Mouse (Mus musculus) layer of hippocampus, postnatal 36 days (tissue): ENCODE data around the gene Klhl33. TPM values are rescaled to one million over a fixed set of nuclear protein-coding genes. Genes with fewer than 3 reads are reported as not detected.
"Not testable (repeated sequence)": the region's sequence is repeated elsewhere in the genome, so short reads cannot be mapped to it uniquely, and the experiment has no call there.

ENCODE experiments used
- DNase-seq, 2 experiments: peaks; one replicate each; pipeline ENCODE4 v3.0.0; 2022
- total RNA-seq, 2 experiments: library from RNA; stranded (reverse); gene quantifications; 2 replicates each; pipeline ENCODE4 v1.2.3; 2021

Gene Klhl33
- total RNA-seq, 2 experiments from 2014 or later: 3.6 to 5.2 TPM

DNA sequence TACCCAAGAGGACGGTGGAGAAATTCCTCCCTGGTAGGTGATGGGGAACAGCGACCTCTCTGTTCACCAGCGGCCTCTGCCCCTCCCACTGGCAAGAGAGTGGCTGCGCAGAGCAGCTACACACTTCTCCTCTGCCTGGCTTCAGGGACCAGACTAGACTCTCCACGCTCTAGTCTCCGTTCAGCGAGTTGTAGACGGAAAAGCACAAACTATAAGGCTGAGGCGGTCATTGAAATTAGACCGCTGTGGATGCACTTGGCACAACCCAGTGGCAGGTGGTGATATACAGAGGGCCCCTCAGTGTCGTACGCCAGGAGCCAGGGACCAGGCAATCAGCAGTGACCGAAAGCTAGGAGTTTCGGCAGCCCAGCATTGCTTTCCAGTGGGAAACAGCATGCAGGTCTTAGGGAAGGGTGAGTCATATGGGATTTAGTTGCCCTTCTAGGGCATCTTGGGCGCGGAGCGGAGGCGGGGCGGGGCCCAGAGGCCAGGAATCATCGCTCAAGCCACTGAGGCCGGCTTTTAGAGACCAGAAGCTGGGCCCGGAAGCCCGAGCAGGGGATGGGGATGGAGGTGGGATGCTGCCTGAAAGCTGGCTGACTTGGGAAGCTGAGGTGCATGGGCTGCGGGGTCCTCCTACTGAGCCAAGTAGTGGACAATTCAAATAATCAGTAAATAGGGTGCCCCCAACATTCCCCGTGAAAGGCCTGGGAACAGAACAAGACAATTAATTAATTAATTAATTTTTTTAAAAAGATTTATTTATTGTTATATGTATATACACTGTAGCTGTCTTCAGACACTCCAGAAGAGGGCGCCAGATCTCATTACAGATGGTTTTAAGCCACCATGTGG, 6.9 kb upstream of the Klhl33 start:
- DNase-seq: no peak

DNA sequence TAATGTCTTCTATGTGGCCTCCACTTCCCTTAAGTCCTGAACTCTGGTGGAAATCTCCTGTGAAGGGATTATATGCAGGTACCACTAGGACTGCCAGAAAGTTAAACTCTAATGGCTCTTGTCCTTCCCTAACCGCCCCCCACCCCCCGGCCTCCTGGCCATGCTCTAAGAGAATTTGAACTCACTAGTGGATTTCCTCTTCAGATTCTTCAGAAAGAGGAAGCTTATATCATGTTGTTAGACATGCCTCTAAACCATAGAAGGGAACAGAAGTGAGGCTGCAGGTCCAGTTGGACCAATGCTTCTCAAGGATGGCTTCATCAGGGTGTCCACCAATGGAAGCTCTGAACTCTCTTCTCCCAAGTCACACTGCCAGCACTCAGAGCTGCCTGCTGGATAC, 685 bp upstream of the Klhl33 start:
- not testable (repeated sequence) for DNase-seq

DNA sequence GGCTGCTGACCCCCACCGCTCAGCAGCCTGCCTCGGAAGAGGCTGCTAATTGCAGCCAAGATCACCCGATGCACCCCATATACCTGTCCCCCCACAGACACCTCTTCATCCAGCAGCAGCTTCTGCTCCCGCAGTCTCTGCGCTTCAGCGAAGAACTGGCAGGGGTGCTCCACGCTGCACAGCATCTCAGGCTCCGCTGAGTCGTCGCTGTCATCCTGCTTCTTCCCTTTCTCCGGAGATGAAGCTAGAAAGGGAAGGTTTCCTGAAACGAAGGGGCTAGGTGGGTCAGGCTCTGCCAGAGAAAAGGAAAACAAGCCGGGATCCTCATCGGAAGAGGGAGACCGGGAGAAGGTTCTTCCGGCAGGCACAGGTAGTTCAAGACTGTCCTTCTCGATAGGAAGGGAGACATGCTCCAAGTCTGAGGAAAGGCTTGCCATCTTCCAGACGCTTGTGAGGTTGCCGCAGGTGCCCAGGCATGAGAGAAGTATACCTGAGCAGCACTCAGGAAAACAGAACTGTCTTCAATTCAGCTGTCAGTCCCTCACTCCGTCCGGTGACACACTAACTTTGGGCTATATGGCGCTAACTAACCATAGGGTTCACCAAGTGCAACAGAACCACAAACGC, 447 bp downstream of the Klhl33 start:
- peak; percentile 30 to 34 for DNase-seq

DNA sequence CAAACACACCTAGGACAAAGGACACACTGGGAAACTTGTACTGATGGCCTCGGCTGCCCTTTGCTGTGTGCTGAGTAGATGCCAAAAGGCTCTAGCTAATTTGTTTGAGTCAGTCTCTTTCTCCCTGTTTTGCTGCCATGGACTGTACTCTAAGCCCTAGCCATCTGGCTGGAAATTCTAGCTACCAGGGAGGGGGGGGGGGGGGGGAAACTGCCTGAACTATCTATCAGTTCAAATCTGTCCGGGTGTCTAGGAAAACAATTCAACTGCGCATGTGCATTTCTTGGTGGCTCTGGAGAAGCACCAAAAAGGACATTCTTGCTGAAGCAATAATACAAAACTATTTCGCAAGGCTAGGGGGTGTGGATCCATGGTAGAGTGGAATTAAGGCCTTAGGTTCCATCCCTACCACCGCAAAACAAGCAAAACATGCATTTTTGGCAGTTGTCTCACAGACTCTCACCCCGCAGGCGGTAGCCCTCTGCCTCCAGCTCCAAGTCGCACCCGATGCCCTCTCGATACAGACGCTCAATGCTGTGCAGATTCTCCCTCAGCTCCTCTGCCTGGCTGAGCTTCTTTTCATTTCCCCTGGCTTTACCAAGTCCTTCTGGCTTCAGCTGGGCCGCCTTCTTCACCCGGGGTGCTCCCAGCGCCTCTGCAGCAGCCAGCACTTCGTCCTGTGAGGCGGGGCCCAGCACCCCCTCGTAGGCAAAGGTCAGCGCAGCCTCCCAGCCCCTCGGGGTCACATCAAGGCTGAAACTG, 1.1 kb downstream of the Klhl33 start:
- DNase-seq: peak; percentile 40 to 44

DNA sequence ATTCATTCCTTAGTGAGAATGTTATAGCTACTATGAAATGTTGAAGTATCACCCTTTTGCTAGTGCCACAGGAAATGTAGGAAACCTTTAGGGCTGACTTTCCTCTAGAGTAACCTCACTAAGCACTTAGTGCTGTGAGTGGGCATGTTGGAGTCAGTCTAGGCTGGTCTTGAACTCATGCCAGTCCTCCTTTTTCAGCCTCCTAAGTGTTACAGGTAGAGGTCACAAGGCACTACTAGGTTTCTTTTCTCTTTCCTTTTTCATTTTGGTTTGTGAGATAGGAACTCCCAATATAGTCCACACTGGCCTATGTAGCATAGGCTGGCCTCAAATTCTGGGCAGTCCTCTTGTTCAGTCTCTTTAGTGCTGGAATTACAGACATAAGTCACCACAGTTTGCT, 1.9 kb downstream of the Klhl33 start:
- DNase-seq: no peak

DNA sequence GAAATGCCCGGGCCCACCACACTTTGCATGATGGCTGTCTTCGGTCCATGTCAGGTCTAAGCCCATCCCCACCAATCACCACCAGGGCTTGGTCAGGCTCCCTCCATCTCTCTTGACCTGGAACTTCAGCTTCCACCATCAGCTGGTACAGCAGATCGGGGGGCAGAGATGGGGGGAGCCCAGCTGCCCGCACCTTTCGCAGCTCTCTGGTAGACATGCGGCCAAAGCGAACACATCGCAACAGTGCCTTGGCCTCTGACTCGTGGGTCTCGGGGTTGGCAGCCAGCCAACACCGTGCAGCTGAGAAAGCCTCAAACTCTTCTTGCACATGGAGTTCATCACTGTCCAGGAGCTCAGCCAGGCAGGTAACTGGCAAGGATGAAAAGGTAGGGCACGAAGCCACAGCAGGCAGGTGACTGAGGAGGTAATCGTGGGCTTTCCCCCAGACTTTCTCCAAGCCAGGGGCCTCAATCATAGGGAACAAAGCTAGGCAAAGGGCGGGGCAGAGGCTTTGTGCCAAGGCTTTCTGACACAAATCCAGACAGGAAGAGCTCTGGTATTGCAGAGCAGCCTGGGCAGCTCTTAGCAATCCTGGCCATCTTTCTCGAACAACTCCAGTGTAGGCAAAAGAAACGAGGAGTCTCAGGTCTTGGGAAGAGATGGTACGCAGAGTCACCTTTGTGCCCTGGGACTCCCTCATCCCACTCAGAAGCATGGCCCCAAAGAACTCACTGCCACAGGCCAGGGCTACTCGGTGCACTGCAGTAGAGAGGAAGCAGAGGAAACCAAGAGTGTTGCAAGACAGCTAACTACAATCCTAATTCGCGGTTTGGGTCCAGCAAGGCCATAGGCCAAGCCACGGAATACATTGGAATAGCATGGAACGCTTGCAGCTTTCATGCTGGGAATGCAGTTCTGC, 4.5 kb downstream of the Klhl33 start:
- DNase-seq: no peak

DNA sequence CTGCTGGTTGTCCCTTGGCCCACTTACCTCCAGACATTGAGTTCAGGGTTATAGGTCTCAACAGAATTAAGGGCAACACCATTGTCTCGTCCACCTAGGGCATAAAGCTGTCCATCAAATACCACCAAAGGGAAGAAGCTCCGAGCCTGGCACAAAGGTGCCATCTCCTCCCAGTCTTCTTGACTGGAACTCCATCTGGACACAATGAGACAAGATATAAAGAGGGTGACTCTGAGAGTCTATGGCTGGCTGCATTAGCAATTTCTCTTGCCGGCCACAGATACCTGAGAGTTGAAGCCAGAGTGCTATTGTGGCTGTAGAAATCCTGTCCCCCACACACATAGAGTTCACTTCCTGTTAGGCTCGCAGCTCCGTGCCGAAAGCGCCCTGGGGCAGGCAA, 5.2 kb downstream of the Klhl33 start:
- no peak for DNase-seq

DNA sequence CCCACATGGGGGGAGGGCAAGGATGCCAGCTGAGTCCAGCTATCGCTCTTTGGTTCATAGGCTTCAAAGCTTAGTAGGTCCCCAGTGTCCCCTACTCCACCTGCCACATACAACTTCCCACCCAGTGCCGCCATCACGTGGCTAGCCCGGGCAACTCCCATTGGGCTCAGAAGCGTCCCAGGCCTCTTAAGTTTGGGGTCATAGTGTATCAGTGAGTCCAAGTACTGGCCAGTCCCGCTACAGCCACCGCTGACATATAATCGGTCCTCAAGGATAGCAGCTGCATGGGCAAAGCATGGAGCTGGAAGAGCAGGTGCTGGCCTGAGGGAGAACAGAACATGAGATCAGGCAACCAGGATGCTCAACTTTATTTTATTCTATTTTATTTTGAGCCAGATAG, 5.7 kb downstream of the Klhl33 start:
- no peak for DNase-seq

DNA sequence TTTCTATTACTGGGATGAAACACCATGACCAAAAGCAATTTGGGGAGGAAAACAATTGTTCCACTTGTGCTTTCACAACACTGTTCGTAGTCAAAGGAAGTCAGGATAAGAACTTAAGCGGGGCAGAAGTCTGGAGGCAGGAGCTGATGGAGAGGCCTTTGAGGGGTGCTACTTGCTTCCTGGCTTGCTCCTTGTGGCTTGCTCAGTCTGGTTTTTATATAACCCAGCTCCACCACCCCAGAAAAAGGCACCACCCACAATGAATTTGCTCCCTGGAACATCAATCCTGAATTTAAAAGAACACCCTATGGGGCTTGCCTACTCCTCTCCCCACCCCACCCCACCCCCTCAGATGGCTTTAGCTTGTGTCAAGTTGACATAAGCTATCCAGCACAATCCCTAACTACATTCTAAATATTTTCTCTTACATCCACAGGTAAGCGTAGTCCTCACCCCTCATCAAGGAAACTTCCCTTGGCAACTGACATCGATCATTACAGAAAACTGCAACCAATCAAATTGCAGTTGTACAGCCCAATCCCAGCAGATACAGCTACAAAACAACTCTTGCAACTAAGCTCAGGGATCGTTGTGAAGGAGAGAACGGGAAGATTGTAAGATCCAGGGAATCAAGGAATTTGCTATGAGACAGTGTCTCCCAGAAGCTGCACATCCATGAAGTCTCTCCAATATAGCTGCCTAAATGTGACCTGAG, 20.9 kb downstream of the Klhl33 start:
- DNase-seq: no peak

DNA sequence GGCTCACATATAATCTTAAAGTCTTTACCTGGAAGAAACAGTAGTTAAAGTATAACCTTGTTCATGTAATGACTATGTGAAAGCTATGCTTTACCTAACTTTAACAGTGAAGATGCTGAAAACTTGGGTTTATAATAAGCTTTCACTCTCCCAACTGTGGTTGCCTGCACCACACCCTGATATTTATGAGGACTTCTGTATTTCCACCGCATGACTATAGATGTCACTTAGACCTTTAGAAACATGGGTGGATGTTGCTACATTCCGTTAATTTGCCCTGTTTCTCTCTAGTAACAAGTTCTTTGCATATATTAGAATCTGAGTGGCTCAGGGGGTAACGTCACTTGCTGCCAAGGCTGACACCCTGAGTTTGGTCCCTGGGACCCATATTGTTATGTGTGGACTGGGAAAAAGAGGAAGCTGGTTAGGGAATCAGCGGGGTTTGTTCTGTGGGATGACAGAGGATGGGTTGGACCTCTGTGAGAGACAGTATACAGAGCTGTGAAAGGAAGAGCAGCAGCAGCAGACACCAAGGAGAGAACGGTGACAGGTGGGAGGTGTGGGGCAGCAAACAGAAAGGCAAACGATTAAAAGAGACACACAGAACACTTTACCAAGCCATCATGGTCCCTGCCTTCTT, 21.6 kb downstream of the Klhl33 start:
- DNase-seq: no peak

DNA sequence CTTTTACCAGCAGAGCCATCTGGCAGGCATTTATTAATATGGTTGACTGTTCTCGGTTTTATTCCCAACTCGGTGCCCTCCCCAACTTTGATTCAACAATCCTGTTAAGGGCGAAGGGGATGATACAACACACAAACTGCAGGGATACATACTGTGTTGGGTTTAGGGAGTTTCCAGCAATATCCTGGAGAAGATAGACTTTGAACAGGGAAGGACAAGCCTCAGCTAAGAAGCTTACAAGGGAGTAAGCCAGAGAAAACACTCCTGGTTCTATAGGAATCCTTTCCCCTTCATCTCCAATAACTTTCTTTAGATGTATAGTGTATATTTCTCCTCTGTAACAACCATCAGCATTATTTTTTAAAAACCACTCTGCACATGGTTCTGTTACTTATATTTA, 22.1 kb downstream of the Klhl33 start:
- DNase-seq: no peak

DNA sequence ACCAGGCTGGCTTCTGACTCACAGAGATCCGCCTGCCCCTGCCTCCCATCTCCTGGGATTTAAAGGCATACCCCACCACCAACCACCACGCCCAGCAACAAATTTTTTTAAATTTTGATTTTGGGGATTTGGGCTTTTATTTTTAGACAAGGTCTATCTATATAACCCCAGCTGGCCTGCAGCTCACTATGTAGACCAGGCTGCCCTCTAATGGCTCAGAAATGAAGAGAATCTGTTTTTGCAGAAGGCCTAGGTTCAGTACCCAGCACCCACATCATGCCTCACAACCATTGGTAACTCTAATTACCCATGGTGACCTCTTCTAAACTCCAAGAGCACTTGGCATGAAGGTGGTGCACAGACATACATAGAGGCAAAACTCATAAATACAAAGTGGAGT, 26.0 kb downstream of the Klhl33 start:
- no peak for DNase-seq

DNA sequence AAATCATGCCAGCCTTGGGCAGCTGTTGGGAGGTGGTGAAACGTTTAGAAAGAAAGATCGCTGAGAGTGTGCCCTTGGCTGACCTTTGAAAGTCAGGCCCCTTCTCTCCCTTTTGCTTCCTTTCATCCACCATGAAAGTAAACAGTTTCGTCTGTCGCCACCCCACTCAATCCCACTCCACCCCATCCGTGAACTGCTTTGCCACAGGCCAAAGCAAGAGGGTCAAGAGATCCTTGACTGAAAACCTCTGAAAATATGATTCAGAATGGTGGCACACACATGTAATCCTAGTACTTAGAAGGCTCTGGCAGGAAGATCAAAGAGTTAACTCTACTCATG, 26.5 kb downstream of the Klhl33 start:
- DNase-seq: no peak

DNA sequence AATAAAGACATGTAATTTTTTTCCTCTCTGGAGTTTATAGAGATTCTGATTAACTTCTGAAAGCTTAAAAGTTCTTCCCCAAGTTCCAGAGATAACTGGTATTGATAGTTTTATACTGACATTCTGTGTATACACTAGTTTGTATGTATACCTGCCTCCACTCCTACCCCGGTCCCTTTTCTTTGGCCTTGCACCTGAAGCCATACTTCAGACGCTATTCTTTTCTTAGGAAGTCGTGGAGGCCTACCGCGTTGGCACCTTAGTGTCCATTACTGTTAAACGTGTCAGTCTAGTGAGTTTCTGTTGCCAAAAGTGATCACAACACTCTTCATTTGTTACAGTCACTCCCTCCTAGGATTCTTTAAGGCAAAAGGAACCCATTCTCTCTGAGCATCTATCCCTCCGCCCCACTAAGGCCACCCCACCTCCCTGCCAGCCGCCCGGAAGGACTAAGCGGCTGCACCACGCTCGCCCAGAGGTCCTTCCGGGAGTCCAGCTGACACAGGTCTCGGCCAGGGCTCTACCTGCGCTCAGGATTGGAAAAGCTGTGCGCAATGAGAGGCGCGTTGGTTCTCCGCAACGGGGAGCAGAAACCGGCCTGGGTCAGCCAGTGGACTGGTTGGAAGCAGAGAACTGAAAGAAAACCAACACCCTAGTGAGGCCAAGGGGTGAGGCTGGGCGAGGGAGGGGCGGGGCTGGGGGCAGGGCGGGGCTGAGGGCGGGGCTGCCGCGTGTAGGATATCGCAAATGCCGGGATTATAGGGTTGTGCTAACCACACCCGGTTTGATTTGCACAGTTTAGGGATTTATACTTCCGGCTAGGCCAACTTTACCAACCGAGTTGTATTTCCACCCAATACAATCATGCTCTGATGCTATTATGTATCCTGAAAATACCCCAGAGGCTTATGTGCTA, 27.2 kb downstream of the Klhl33 start, which contains the start of gene Tep1:
Tep1 (minus strand) TSS at position 672 of the 916 bp plus-strand sequence.
- DNase-seq: peak; percentile 26 to 38

DNA sequence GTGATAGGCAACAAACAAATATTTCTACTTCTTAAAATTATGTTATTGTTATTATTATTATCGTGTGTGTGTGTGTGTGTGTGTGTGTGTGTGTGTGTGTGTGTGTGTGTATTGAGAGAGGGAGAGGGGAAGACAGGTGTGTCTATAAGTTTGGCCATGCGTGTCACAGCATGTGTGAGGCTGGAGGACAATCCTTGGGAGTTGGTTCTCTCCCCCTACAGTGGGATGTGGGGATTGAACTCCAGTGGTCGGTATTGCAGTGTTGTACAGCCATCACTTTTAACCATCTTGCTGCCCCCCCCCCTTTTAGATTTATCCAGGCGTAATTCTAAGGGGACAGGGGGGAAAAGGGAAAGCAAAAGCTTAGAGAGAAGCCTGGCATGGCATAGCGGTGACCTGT, 28.7 kb downstream of the Klhl33 start:
- DNase-seq: no peak

DNA sequence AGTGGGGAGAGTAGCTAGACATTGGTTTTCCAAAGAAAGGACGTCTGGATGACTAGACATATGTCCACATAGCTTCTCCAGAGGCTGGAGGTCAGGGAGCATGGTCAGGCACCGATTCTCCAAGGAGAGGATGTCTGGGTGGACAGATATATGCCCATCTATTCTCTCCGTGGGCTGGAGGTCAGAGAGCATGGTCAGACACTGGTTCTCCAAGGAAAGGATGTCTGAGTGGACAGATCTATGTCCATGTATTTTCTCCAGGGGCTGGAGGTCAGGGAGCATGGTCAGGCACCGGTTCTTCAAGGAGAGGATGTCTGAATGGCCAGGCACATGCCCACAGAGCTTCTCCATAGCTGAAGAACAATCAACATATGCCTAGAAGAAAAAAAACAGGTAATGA, 29.1 kb downstream of the Klhl33 start:
- DNase-seq: no peak

DNA sequence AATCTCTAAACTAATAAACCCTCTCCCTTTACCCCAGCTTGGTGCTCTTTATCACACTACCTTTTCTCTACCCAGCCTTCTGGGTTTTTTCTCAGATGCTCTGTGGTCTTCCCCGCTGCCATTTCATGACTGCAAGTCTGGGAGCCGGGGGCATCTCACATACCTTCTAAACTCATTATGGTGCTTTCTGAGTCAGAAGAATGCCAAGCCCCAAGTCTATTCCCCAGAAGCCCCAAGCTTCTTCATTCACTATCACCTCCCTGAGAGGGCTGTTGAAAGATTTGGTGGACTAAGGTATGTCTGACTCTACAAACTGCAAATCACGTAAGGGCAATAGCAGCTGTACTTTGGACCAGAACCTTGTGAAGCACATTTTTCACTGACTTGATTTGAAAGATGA, 30.3 kb downstream of the Klhl33 start:
- no peak for DNase-seq

DNA sequence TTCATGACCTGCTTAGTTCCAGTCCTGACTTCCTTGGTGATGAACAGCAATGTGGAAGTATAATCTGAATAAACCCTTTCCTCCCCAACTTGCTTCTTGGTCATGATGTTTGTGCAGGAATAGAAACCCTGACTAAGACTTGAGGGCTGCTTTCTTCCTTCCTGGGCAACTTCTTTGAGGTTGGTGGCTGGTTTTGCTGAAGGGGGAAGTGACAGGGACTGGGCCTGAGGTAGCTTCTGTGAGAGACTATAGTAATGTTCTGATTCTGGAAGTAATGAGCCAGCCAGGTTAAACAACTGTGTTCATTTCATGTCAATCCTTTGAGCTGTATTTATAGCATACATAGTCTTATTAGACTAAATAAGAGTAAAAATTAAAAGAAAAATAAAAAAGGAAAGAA, 32.3 kb downstream of the Klhl33 start:
- DNase-seq: not testable (repeated sequence)

DNA sequence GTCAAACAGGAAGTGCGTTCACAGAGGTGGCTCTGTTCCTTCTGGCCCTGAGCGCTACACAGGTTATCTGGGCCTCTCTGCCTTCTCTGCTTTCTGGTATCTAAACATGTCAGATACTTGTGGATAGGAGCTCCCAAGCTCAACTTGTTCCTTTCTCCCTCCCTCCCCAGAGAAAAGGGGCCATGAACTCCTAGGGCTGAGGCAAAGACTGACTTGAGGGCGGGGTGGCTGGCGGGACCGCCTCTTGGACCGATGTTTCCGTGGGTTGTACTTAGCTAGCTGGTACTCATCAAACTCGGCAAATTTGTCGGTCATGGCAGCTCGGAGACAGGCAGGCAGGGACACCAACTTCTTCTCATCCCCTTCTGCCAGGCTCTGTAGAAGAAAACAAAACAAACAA, 34.7 kb downstream of the Klhl33 start:
- no peak for DNase-seq

DNA sequence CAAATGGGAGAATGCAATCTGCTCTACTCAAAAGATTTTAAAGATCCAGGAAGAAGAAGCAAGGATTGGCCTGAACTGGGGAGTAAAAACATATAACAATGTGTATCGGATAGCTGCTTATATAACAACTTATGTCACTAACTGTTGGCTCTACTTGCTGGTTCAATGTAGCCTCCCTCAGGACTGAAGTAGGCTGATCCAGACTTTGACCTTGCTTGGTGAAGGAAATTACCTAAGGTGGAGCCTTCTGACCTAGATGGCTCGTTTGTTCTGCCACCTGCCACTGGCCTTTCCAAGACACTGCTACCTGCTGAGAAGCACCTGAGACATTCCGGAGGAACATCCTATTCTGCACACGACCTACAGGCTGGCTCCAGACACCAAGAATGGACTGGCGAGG, 41.5 kb downstream of the Klhl33 start:
- DNase-seq: no peak
